Mouse (Mus musculus) liver, postnatal 0 days (tissue): ENCODE measurements around the gene Lsr.

Source experiments
- CTCF ChIP-seq: sonication (generic); IDR thresholded peaks from 2 replicates; pipeline ENCODE4 v1.5.1; 2016; ENCODE audit warnings: antibody characterized with exemption, low read depth
- EP300 ChIP-seq: IDR thresholded peaks from 2 replicates; pipeline ENCODE4 v1.6.1; 2016; ENCODE audit warnings: antibody characterized with exemption, low read depth, mild to moderate bottlenecking

- no peak for TF ChIP-seq EP300
- TF ChIP-seq CTCF = no peak
Measured at GRCm38 (mm10) chr7:30920217-30920616, 53.0 kb downstream of the Lsr start.
